Mouse (Mus musculus) heart, embryonic 13.5 days (tissue): ENCODE measurements at regions not wholly inside any gene's neighbourhood (a gene's known extent, or its start where the extent isn't known, plus 50 kb on each side); places are given as distances from the start of the nearest gene placed in this dataset.
"Not testable (repeated sequence)": the region's sequence is repeated elsewhere in the genome, so short reads cannot be mapped to it uniquely, and the experiment has no call there.

Experiments
- ATAC-seq: fragments of 200-750 bp; cut with Nextera tagmentation; 2 replicates; pipeline ENCODE4 v1.8.0; 2017; ENCODE audit warnings: moderate TSS enrichment; ENCODE audit not compliant: insufficient number of reproducible peaks, low FRiP score, low TSS enrichment; ENCODE audit errors: extremely low read depth
- H3K27ac ChIP-seq: fragments of 300-500 bp; sonication (generic); replicated peaks from 2 replicates; pipeline ENCODE4 v1.5.1; 2015; ENCODE audit warnings: moderate library complexity, mild to moderate bottlenecking, inconsistent platforms
- H3K27me3 ChIP-seq: fragments of 300-500 bp; sonication (generic); replicated peaks from 2 replicates; pipeline ENCODE4 v1.6.1; 2015; ENCODE audit warnings: mild to moderate bottlenecking, inconsistent platforms
- H3K36me3 ChIP-seq: fragments of 300-500 bp; sonication (generic); 2 replicates; pipeline ENCODE4 v1.6.1; 2015; ENCODE audit warnings: mild to moderate bottlenecking, inconsistent platforms
- H3K4me1 ChIP-seq: fragments of 300-500 bp; sonication (generic); 2 replicates; pipeline ENCODE4 v1.6.1; 2015; ENCODE audit warnings: inconsistent platforms
- H3K4me2 ChIP-seq: fragments of 300-500 bp; sonication (generic); 2 replicates; pipeline ENCODE4 v1.6.1; 2015; ENCODE audit warnings: inconsistent platforms, mild to moderate bottlenecking, moderate library complexity
- H3K4me3 ChIP-seq: fragments of 300-500 bp; sonication (generic); 2 replicates; pipeline ENCODE4 v1.5.1; 2015; ENCODE audit warnings: moderate library complexity, mild to moderate bottlenecking, inconsistent platforms
- H3K9ac ChIP-seq: fragments of 300-500 bp; sonication (generic); 2 replicates; pipeline ENCODE4 v1.6.1; 2015; ENCODE audit warnings: inconsistent platforms, mild to moderate bottlenecking, moderate library complexity
- H3K9me3 ChIP-seq: fragments of 300-500 bp; sonication (generic); 2 replicates; pipeline ENCODE4 v1.6.1; 2016; ENCODE audit warnings: inconsistent platforms
- WGBS: fragments of 180-500 bp; shearing (Covaris S2); methylation state at CpG from one replicate; pipeline ENCODE4 v1.1.7; 2015; ENCODE audit warnings: mixed read lengths; 5-methylcytosine and 5-hydroxymethylcytosine counted together

- no peak overlapping the region for H3K9ac ChIP-seq
- H3K4me3 ChIP-seq = no peak overlapping the region
- H3K4me2 ChIP-seq = no peak overlapping the region
- H3K27ac ChIP-seq = no peak overlapping the region
- 54% methylated on average over 5 of the region's 5 CpGs for WGBS
- H3K27me3 ChIP-seq = no peaks in the 10 kb centered on the region
- H3K4me1 ChIP-seq = peaks cover 11% of the 10 kb centered on the region
- no peaks in the 10 kb centered on the region for H3K36me3 ChIP-seq
- no peak for ATAC-seq
- H3K9me3 ChIP-seq = no peaks in the 10 kb centered on the region
Observed at GRCm38 (mm10) chr3:40408921-40409488, 122.1 kb upstream of the Intu start.

GRCm38 (mm10) chr3:40410749-40411310 is 120.3 kb upstream of the Intu start:
- H3K36me3 ChIP-seq = no peaks in the 10 kb centered on the region
- no peak overlapping the region for H3K4me2 ChIP-seq
- no peak overlapping the region for H3K9ac ChIP-seq
- H3K27ac ChIP-seq = no peak overlapping the region
- no peaks in the 10 kb centered on the region for H3K9me3 ChIP-seq
- ATAC-seq = no peak
- H3K4me1 ChIP-seq = peaks cover 15% of the 10 kb centered on the region
- H3K4me3 ChIP-seq = no peak overlapping the region
- no peaks in the 10 kb centered on the region for H3K27me3 ChIP-seq
- 48% methylated on average over 4 of the region's 4 CpGs for WGBS

- ATAC-seq = not testable (repeated sequence)
Observed at GRCm38 (mm10) chr3:40425183-40425844, 105.8 kb upstream of the Intu start.

GRCm38 (mm10) chr3:40426070-40426469 is 105.0 kb upstream of the Intu start:
- no peak overlapping the region for H3K9ac ChIP-seq
- H3K9me3 ChIP-seq = 0 out of 2 replicates have a peak, but pooled peaks cover 5% of the 10 kb centered on the region
- H3K4me2 ChIP-seq = no peak overlapping the region
- no peak overlapping the region for H3K4me3 ChIP-seq
- no peak for ATAC-seq
- no peaks in the 10 kb centered on the region for H3K27me3 ChIP-seq
- H3K36me3 ChIP-seq = no peaks in the 10 kb centered on the region
- WGBS = 83% methylated on average over 4 of the region's 4 CpGs
- peaks cover 17% of the 10 kb centered on the region for H3K4me1 ChIP-seq
- no peak overlapping the region for H3K27ac ChIP-seq

More at GRCm38 (mm10) chr3:40425183-40425844, 105.8 kb upstream of the Intu start:
- H3K4me1 ChIP-seq = peaks cover 17% of the 10 kb centered on the region
- H3K9me3 ChIP-seq, H3K9ac ChIP-seq, H3K4me3 ChIP-seq, H3K36me3 ChIP-seq, H3K4me2 ChIP-seq, H3K27me3 ChIP-seq: not testable (repeated sequence)
- peak overlapping the region; percentile 72 for H3K27ac ChIP-seq
- 64% methylated on average over 16 of the region's 18 CpGs for WGBS

- H3K27ac ChIP-seq = no peak overlapping the region
- H3K4me1 ChIP-seq = peaks cover 17% of the 10 kb centered on the region
- H3K27me3 ChIP-seq = no peaks in the 10 kb centered on the region
- H3K4me3 ChIP-seq = no peak overlapping the region
- H3K9me3 ChIP-seq = no peaks in the 10 kb centered on the region
- H3K4me2 ChIP-seq = no peak overlapping the region
- no peak overlapping the region for H3K9ac ChIP-seq
- H3K36me3 ChIP-seq = no peaks in the 10 kb centered on the region
- no peak for ATAC-seq
- 60% methylated on average over 5 of the region's 5 CpGs for WGBS
Observed at GRCm38 (mm10) chr3:40428021-40428420, 103.1 kb upstream of the Intu start.

- Histone ChIP-seq H3K4me1 (peaks cover 4% of the 10 kb centered on the region; the same call in 1 of the 2 replicates), H3K9ac (no peak overlapping the region), H3K27ac (no peak overlapping the region), H3K4me3 (no peak overlapping the region), H3K9me3 (no peaks in the 10 kb centered on the region), H3K36me3 (no peaks in the 10 kb centered on the region), H3K27me3 (no peaks in the 10 kb centered on the region), H3K4me2 (no peak overlapping the region)
- 80% methylated on average over 4 of the region's 4 CpGs for WGBS
- ATAC-seq = no peak
Observed at GRCm38 (mm10) chr3:40438251-40438650, 92.8 kb upstream of the Intu start.

- Histone ChIP-seq H3K27me3 (no peaks in the 10 kb centered on the region), H3K9me3 (no peaks in the 10 kb centered on the region), H3K9ac (no peak overlapping the region), H3K4me3 (no peak overlapping the region), H3K27ac (no peak overlapping the region), H3K4me1 (peaks cover 8% of the 10 kb centered on the region), H3K4me2 (0 out of 2 replicates have a peak overlapping the region, but pooled peaks have one; percentile 22), H3K36me3 (no peaks in the 10 kb centered on the region)
- 63% methylated on average over 14 of the region's 14 CpGs for WGBS
- ATAC-seq = no peak
Observed at GRCm38 (mm10) chr3:40441092-40442036, 89.7 kb upstream of the Intu start.

- ATAC-seq = no peak
- no peaks in the 10 kb centered on the region for H3K27me3 ChIP-seq
- H3K4me1 ChIP-seq = peaks cover 13% of the 10 kb centered on the region
- peak overlapping the region; percentile 58 for H3K4me2 ChIP-seq
- peak overlapping the region; percentile 28; the same call in 1 of the 2 replicates for H3K9ac ChIP-seq
- H3K4me3 ChIP-seq = peak overlapping the region; percentile 13; the same call in 1 of the 2 replicates
- no peaks in the 10 kb centered on the region for H3K9me3 ChIP-seq
- WGBS = 30% methylated on average over 20 of the region's 20 CpGs
- no peaks in the 10 kb centered on the region for H3K36me3 ChIP-seq
- H3K27ac ChIP-seq = no peak overlapping the region
Observed at GRCm38 (mm10) chr3:40443788-40444595, 87.1 kb upstream of the Intu start.

- no peak for ATAC-seq
- H3K4me3 ChIP-seq = no peak overlapping the region
- peak overlapping the region; percentile 83 for H3K27ac ChIP-seq
- WGBS = 80% methylated on average over 5 of the region's 5 CpGs
- peaks cover 27% of the 10 kb centered on the region for H3K4me1 ChIP-seq
- no peaks in the 10 kb centered on the region for H3K36me3 ChIP-seq
- H3K9ac ChIP-seq = no peak overlapping the region
- H3K27me3 ChIP-seq = no peaks in the 10 kb centered on the region
- H3K4me2 ChIP-seq = peak overlapping the region; percentile 30
- no peaks in the 10 kb centered on the region for H3K9me3 ChIP-seq
Observed at GRCm38 (mm10) chr3:40452958-40453357, 78.1 kb upstream of the Intu start.

- H3K4me1 ChIP-seq = peaks cover 26% of the 10 kb centered on the region
- H3K9ac ChIP-seq = no peak overlapping the region
- peak overlapping the region; percentile 30 for H3K4me2 ChIP-seq
- no peak overlapping the region for H3K4me3 ChIP-seq
- ATAC-seq = peak; percentile 51; the same call in 1 of the 2 replicates
- no peaks in the 10 kb centered on the region for H3K36me3 ChIP-seq
- H3K9me3 ChIP-seq = no peaks in the 10 kb centered on the region
- H3K27ac ChIP-seq = peak overlapping the region; percentile 83
- 18% methylated on average over 4 of the region's 4 CpGs for WGBS
- H3K27me3 ChIP-seq = no peaks in the 10 kb centered on the region
Observed at GRCm38 (mm10) chr3:40453552-40453951, 77.5 kb upstream of the Intu start.
